Mouse (Mus musculus) 3134 (cell line): ENCODE measurements around the gene Lmx1a.

Experiments
- DNase-seq: peaks from one replicate; pipeline ENCODE4 v3.0.0-alpha.2; 2011; ENCODE audit warnings: low spot score; ENCODE audit not compliant: insufficient read length; ENCODE audit errors: extremely low read depth

Gene Lmx1a

GRCm38 (mm10) chr1:167693499-167694240 lies 4.6 kb downstream of the Lmx1a start:
- no peak for DNase-seq

DNA sequence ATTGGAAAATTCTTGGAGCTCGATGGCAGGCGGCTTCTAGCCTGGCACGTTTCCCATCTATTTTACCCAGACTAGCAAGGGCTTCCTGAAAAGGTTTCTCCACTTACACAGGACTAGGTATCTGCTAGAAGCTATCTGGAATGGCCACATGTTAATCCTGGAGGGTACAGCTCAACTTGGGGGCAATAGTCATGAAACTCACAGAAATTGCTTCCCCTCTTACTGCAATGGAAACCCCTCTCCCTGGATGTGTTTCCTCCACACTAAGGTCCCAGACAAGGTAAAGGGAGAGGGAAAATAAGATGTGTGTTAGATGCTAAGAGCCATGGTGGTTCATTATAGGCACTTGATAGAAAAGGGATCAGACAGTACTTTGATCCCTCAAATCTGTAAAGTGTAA lies 5.7 kb downstream of the Lmx1a start:
- DNase-seq: no peak

- no peak for DNase-seq
Observed at GRCm38 (mm10) chr1:167695910-167696459, 6.9 kb downstream of the Lmx1a start.

DNA sequence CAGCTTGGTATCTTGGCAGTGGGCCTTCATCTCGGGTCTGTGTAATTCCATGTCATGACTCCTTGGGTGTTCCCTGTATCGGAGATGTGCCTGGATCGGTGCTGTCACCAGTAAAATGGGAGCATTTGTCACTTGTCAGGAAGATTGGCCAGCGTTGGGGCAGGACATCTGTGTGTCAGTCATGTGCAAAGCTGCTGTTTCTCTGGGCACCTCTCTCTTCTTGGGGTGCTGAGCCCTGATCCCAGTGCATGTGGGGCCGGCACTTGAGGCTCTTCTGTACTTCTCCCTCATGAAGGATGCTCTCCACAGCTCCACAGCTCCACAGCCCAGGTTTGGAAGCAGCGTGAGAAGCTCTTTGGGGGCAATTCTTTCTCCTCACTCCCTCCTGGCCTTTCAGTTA lies 10.7 kb downstream of the Lmx1a start:
- no peak for DNase-seq

GRCm38 (mm10) chr1:167700221-167700620 lies 11.2 kb downstream of the Lmx1a start:
- no peak for DNase-seq

DNA sequence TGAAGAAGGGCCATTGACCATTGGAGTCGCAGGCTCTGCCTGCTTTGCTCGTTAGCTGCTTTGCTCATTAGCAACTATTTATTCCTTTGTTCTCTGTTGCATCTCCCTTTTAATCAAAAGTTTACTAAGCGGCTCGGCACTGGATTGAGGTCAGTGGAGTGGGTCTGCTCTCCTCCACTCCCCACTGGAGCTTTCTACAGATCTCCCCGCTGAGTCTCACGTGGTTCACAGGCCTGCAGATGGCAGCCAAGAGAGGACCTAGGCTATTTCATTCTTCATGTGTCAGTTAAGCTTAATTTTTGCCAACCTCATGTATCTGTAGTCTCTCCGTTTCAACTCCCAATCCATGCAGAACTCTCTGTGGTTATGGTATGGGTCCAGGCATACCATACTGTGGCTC lies 16.5 kb downstream of the Lmx1a start:
- DNase-seq: no peak

DNA sequence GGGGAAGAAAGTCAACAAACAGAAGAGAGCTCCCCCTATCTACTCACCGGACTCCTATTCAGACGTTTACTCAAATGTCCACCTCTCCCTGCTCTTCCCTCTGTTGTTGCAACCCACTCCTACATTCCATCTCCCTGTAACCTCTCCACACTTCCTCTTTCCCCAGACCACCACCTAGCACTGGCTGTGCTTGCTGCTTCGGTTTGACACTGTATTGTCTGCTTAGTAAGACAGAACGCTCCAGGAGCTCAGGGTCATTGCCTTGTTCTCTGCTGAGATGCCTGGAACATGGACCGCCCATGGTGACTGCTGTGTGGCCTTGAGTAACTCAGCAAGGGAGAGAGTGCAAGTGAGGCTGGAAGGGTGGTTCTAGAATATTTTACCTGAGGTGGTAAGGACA lies 19.7 kb downstream of the Lmx1a start:
- no peak for DNase-seq

- DNase-seq: no peak
Observed at GRCm38 (mm10) chr1:167715730-167716341, 26.8 kb downstream of the Lmx1a start.

DNA sequence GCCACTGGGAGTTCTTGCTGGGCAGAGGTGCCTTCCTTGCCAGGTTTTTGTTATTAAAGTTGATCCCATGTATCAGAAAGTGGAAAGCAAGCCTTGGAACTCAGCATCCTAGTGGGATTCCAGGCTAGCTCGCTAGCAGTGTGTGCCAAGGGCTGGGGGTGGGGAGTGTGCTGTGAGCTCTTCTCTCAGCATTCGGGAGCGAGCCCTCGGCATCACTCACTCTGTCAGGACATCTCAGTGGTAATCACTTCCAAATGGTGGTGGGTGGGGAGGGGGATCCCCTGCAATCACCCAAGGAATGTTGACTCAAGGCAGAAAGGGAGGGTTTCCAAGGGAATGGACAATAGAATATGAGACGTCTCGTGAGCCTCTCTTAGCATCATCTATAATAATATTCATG lies 45.4 kb downstream of the Lmx1a start:
- DNase-seq: no peak

GRCm38 (mm10) chr1:167736793-167737192 lies 47.8 kb downstream of the Lmx1a start:
- no peak for DNase-seq

DNA sequence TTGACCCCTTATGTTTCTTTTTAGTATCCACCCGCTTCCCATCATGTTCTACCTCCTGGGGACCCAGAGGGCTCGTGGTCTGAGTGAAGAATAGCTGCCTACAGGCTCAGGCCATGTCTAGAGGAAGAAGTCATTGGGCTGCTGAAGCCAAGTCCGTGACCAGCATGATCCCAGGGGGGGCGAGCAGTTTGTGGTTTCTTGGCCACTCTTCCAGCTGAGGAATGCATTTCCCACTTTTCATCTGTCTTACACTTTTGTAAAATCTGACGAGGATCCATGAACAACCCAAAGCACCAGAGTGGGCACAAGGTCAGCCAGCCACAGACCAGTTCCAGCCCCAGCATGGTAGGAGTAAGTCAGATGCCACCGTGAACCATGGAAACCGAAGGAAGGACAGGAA lies 50.2 kb downstream of the Lmx1a start:
- DNase-seq: no peak

DNA sequence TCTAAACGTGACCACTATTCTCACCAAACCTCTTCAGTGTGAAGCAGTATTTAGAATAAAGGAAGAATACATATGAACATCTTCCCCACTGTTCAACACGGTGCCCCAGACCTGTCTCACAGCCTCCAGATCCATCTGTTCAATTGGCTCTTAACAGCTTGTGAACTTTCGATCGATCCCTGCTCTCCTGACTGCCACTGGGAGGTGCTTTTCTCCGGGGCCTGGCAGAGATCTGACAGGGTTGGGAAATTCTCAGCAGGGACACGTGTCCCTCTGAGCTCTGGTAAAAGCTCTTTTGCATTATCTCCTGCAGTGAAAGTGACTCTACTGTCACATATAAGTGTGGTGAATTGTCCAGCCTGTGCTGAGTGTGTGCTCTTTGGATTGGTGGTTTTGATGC lies 57.6 kb downstream of the Lmx1a start:
- no peak for DNase-seq

DNA sequence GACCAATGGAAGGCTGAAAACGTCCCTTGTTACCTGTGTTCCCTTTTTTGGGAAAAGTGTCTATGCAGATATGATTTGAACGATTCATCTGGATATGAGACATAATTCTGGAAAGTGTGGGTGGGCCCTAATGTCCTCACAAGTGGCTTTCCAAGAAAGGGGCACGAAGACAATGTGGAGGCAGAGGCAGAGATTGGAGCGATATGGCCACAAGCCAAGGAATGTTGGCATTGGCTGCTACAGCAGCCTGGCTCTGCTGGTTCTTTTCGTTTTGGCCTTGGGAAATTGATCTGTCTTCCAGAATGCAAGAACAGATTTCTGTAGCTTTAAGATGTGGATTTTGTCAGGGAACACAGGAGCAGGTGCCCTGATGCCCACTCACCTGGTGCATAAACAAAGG lies 63.6 kb downstream of the Lmx1a start:
- DNase-seq: no peak

- no peak for DNase-seq
Observed at GRCm38 (mm10) chr1:167754085-167754484, 65.0 kb downstream of the Lmx1a start.

DNA sequence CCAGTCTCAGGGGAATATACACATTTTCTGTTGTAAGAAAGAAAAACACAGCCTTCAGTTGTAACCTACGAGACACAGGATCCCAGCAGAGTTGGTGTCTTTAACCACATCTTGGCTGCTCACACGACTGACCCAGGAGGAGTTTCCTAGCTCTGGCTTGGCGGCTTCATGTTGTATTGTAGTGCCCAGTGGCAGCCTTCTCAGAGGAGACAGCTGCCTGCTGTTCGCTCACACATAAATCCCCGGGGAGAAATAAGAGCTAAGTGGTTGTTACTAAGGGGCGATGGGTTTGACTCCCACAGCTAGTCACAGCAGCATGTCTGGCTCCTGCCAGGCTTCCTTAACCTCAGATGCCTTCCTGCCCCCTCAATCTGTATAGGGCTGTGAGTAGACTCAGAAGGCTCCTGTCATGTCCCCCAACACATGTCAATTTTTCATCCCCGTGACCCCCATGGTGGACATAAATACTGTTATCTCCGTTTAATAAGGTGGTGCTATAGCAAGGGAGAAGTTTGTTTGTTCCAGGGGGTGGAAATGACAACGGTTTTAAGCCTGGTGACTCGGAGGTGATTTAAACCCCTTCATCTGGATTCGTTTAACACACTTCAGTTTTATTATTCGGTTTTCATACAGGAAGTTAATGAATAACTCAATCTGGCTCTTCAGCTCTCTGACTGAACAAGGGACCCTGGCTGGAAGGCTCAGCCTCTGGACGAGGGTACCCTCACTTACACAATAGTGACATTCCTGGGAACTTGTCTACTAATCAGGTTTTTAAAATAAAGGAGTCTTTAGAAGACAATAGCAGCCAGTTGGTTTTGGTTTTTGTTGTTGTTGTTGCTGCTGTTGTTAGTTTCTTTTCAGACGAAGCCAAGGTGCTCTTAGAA lies 65.8 kb downstream of the Lmx1a start:
- DNase-seq: no peak

DNA sequence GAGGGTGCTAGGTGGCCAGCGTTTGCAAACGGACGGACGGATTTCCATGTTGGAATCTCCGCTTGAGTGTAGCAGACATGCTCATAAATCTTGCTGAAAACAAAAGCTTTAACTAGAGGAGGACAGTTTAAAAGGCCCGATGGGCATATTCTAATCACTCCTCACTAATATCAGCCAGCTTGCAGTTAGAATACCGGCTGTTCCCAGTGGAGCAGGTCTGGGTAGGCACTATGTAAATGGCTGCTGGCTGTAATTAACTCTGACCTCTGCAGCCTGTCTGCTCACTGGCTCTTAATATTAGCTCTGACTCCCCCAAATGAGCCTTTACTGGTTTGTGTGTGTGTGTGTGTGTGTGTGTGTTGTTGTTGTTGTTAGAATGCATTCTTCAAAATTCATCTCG lies 69.2 kb downstream of the Lmx1a start:
- no peak for DNase-seq

- no peak for DNase-seq
Observed at GRCm38 (mm10) chr1:167760307-167760706, 71.3 kb downstream of the Lmx1a start.

- DNase-seq: no peak
Observed at GRCm38 (mm10) chr1:167761785-167762223, 72.8 kb downstream of the Lmx1a start.

- DNase-seq: no peak
Observed at GRCm38 (mm10) chr1:167766619-167767018, 77.6 kb downstream of the Lmx1a start.

DNA sequence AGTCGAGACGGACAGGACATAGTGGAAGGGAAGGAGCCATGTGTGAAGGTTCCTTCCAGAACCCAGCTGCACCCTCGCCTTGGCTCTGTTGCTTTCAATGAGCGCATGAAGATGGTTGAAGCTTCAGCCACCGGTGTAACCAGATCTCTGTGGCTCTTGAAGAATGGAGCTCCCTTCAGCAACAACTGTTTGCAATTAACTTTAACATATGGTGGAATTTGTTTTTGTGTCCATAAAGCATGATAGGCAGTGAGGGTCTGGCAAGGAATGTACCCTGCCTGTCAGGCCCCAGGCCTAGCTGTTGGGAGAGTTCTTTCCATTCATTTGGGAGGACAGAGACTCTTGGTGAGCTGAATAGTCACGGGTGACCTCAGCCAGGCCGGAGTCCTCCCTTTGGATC lies 81.4 kb downstream of the Lmx1a start:
- no peak for DNase-seq

- DNase-seq: no peak
Observed at GRCm38 (mm10) chr1:167779766-167780488, 90.9 kb downstream of the Lmx1a start.
